Mouse (Mus musculus) liver, embryonic 14.5 days (tissue): ENCODE results near the gene Rps21.

ENCODE experiments used
- CTCF ChIP-seq: IDR thresholded peaks from 2 replicates; pipeline ENCODE4 v1.5.1; 2016; ENCODE audit warnings: antibody characterized with exemption, low read depth, control low read depth
- EP300 ChIP-seq: IDR thresholded peaks from 2 replicates; pipeline ENCODE4 v1.6.1; 2016; ENCODE audit warnings: antibody characterized with exemption, low read depth

DNA sequence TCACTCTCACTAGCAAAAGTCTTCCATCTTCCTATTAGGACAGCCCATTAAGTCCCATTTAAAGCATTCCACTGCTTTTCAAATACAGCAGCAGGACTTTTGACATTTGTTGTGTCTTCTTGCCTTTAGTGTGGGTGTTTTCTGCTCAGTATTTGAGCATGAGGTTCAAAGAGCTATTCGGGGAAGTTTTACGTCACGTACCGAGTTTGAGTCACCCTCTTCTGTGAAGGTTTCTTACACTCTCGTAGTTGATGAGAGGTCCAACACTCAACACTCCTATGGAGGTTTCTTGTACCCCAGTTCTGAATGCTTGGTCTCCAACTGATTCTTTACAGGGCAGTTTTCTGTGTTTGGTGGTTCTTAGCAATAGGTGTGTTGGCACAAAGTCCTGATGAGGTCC is 9.3 kb upstream of the Rps21 start:
- TF ChIP-seq CTCF (no peak), EP300 (no peak)
